Mouse (Mus musculus): ENCODE results near the gene Elp4. TPM values are rescaled to one million over a fixed set of nuclear protein-coding genes. Genes with fewer than 3 reads are reported as not detected.

Elp4 gene
- polyA plus RNA-seq, 1 experiment: 11.1 TPM

DNA sequence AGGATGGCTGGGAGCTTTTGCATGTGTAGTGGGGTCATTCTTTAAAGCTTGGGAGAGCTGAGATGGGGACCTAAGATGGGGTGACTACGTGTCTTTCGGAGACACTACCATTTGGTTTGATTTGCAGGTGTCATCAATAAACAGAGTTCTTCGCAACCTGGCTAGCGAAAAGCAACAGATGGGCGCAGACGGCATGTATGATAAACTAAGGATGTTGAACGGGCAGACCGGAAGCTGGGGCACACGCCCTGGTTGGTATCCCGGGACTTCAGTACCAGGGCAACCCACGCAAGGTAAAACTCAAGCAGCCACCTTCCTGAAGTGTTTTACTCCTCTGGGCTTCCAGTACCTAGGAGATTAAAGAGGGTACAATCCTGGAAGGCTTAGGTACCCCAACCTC is 218.7 kb downstream of the Elp4 start:
- no peak for DNase-seq (ENCODE audit: extremely low spot score in 1 of 2, low spot score in 1 of 2)

DNA sequence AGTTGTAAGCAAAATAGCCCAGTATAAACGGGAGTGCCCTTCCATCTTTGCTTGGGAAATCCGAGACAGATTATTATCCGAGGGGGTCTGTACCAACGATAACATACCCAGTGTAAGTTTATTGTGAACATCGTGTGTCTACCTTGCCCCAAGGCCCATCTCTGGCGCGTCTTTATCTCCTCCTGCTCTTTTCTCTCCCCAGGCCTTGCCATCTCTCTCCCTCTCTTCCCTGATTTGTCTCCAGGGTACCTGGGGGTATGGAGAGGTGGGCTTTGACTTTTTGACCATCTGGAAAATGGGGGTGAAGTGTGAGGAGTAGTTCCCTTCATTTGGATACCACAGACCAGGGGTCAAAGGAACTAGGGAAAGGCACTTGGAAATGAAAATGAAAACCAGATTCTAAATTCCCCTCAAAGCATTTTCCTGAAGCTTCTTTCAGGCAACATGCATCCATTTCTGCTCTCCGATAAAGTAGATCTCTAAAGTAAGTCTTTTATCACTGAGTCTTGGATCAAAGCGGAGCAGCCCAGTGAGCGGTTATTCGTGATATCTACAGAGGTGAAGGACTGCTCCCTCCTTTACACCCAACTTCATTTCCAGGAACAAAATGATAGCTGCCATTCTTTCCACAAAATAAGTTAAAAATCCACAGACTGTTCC is 219.2 kb downstream of the Elp4 start:
- no peak for DNase-seq (ENCODE audit: extremely low spot score in 1 of 2, low spot score in 1 of 2)

DNA sequence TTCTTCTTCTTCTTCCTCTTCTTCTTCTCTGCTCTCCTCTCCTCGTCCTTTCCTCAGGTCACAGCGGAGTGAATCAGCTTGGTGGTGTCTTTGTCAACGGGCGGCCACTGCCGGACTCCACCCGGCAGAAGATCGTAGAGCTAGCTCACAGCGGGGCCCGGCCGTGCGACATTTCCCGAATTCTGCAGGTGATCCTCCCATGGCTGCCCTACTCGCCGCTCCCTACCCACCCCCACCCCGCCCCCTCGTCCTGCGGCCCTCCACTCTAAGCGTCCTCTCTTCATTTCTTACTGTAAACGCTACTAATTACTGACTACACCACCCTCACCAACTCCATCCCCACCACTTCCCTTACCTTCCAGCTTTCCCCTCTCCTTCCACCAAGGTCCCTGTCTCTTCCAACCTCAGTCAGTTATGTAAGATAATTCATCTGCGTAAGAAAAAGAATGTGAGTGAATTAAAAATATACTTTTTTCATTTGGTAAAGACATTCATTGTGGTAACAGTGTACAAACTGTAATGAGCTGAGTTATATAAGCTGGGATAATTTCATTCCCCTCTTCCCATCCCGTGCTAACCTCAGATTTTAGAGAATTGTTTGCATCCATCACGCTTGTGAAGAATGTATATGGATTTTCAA is 220.5 kb downstream of the Elp4 start:
- DNase-seq (ENCODE audit: extremely low spot score in 1 of 2, low spot score in 1 of 2): no peak

DNA sequence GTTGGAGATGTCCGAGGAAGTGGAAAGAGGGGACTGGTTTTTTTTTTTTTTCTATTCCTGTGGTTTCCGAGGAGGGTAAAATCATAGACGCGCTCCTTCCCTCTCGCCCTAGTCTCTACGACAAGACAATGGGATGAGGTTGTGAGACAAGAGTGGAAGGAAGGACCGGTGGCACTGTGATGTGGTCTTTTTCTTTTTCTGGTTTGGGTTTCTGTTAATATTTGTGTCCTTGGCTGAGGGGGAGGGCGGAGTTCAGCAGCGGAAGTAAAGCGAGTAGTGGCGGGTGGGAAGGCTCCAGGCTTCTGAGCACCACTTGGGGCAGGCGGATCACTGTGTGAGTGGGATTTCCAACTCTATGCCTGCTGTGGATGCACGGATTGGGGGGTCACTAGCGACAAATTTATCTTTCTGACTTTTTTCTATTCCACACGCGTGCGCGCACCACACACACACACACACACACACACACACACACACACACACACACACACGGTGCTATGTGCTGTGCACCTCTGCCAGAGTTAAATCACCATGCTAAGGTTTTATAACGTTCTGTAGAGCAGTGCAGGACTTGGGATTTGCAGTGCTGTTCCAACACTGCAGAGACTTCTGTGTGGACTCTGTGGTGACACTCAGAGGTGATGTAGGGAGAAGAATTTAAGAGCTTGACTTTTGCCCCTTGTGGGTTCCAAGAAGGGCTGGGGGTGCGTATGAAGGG is 221.6 kb downstream of the Elp4 start:
- DNase-seq (ENCODE audit: extremely low spot score in 1 of 2, low spot score in 1 of 2): no peak

DNA sequence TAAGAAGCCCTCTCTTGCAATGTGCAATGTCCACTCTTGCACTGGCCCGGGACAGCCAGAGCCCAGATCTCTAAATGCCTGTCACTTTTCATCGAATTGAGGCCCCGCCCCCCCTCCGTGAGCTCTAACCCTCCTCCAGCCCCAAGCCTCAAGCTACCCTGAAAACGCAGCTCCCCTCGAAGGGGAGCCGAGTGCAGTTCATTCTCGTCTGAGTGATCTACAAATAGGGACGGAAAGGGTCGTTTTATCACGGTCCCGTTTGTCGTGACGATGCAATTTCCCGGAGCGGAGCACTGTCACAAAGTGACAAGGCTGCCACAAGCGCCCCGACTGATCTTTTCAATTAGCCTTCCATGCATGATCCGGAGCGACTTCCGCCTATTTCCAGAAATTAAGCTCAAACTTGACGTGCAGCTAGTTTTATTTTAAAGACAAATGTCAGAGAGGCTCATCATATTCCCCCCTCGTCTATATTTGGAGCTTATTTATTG is 222.3 kb downstream of the Elp4 start:
- no peak for DNase-seq (ENCODE audit: extremely low spot score in 1 of 2, low spot score in 1 of 2)

DNA sequence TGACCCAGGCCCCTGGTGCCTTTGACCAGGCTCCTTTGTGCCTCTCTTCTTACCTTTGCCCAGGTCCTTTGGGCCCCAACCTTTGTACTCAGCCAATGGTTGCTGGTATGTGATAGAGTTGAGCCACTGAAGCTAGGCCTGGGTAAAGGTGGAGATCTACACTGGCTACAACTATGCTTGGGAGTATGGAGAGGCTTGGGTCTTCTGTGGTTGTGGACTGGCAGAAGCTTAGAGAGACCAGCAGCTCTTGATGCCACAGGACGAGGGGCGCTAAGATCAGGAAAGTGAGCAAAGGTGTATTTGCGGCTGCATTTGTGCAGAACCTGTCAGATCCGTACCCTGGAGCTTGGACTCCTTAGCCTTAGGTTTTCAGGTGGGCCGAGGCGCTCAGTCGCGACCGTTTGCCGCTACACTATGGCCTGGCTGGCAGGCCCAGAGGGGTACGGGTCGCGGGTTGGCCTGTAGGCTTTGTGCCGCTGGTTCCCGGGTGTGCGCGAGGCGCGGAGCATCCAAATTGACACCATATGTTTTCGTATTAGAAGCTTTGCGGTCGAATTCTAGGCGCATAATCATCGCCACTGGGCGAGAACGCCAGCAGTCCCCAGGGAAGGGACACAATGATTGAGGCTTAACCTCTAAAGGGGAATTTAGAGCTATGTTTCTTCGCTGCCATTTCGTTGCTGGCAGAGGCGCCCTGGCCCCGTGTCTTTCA is 223.2 kb downstream of the Elp4 start:
- DNase-seq (ENCODE audit: extremely low spot score in 1 of 2, low spot score in 1 of 2): no peak

DNA sequence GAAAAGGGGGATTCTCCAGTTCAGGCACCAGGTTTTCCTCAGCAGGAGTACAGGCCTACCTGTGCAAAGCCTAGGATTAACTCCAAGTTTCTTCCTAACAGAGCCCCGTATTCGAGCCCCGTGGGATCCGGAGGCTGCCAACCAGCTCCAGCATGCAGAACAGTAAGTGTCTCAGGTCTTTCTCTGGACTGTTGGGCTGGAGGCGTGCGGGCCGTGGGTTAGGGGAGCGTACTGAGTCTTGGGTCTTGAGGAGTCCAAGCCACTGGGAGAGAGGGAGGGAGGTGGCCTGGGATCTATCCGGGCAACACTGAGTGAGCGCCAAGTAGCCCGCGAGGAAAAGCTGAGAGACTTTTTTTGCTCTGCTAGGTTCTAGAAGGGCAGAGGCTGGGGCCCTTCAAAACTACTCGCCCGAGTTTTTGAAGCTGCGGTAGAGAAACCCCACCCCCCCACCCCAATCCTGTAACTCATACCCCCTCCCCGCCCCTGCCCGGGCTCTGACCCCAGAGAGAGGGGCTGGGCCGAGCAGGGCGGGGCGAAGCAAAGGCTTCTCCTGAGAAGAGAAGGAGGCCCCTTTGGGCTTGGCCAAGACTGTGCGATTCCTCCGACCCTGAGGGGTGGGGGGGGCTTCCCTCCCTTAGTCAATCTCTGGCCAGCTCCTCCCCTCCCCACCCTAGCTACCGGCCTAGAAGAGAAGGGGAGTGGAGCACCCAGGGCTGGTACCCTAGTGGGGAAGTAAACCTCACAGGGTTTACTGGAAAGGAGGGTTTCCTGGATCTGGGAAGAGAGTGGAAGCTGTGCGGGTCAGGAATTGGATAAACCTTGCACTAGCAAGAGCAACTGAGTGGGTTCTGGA is 224.0 kb downstream of the Elp4 start:
- DNase-seq (ENCODE audit: extremely low spot score in 1 of 2, low spot score in 1 of 2): no peak

DNA sequence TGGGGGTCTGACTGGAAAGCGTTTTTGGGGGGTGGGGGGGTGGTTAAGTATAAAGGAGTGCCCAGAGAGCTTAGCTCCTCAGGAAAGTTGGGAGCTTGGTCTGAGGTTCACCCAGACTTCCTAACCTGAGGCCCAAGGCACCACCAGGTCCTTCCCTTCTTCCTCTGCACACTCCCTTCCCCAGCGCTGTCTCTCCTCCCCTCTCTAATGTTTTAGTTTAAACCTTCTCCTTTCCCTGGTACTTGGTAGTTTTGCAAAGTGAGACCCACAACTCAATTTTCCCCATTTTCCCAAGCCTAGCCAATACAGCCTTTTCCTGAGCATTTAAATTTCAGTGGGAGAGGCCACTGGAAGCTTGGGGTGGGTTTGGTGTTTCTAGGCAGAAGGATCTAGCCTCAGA is 225.0 kb downstream of the Elp4 start:
- no peak for DNase-seq (ENCODE audit: extremely low spot score in 1 of 2, low spot score in 1 of 2)

DNA sequence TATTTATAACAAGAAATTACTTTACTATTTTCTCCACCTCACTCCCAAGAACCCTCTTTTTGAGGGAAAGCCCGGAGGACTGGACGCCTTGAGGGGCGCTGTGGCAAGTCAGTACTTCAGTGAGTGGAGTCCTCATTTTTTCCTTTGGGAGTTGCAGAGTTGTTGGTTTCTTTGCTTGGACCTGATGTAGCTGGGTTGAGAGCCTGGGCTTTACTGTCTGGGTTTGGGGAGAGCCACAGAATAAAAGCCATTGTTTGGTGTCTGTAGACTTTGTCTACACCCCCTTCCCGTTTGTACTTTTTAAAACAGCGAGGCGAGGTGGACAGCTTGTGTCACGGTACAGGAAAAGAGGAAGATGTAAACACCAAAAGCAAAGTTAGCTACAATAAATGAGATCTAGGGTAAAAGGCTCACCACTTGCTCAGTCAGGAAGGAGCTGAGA is 225.5 kb downstream of the Elp4 start:
- DNase-seq (ENCODE audit: extremely low spot score in 1 of 2, low spot score in 1 of 2): no peak

DNA sequence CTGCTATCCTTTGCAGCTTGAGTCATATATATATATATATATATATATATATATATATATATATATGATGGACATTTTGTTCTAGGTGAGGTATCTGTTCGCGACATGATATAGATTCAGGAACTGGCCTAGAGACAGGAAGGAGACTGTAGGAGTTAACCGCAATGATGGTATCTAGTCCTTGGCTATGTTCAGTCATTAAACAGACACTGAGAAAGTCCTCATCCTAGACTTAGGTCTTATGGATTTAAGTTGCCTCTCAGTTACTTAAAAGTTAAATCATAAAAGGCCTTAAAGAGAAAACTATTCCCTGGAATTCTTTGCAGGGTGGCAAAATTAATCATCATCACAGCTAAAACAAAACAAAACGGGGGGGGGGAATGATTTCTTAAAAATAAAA is 226.1 kb downstream of the Elp4 start:
- DNase-seq (ENCODE audit: extremely low spot score in 1 of 2, low spot score in 1 of 2): no peak

DNA sequence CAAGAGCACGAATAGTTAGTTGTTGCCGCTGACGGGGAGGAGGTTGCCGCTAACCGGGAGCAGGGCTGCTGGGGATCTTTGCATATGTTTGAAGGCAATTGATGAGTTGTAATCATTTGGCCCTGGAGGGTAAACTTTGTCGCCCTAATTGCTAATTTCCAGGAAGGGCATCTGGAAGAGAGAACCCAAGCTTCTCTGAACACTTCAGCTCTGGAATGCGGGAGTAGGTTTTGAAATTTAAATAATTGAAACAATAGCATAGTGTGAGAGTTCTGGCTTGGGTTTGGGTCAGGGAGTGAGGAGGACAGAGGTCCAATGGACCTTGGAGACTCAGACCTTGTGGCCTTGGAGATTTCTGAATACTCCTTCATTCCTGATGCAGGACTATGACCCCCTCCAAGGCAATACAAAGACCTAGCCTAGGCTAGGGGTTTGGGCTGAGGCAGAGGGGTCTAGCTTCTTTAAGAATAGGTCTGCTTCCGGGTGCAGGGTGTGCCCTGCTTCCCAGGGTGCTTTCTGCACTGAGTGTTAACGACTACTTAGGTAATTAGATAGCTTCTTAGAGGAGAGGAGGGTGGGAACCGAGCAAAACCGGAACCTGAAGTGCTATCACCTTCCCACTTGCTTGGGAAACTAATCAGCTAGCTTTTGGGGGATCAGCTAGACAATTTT is 226.8 kb downstream of the Elp4 start:
- no peak for DNase-seq (ENCODE audit: extremely low spot score in 1 of 2, low spot score in 1 of 2)

DNA sequence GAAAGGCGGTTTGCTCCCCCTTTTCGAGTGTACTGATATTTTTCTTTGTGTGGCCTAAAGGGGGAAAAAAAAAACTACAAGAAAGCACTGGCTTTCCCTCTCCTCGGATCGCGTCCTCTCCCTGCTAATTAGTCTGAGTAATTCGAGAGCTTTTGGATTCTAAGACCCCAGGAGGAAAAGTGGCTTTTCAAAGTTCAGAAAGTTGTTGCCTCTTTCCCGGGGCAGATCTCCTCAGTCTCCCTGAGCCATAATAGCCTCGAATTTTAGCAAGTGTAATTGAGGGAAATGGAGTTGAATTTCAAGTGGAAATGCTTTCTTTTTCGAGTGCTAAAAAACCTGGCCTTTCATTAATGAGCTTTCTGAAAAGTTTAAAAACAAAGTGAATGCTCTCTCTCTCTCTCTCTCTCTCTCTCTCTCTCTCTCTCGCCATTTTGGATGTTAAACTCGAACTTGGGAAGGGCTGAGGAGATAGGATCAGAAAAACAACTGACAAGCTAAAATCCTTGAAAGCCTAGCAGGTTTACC is 227.4 kb downstream of the Elp4 start:
- no peak for DNase-seq (ENCODE audit: extremely low spot score in 1 of 2, low spot score in 1 of 2)

DNA sequence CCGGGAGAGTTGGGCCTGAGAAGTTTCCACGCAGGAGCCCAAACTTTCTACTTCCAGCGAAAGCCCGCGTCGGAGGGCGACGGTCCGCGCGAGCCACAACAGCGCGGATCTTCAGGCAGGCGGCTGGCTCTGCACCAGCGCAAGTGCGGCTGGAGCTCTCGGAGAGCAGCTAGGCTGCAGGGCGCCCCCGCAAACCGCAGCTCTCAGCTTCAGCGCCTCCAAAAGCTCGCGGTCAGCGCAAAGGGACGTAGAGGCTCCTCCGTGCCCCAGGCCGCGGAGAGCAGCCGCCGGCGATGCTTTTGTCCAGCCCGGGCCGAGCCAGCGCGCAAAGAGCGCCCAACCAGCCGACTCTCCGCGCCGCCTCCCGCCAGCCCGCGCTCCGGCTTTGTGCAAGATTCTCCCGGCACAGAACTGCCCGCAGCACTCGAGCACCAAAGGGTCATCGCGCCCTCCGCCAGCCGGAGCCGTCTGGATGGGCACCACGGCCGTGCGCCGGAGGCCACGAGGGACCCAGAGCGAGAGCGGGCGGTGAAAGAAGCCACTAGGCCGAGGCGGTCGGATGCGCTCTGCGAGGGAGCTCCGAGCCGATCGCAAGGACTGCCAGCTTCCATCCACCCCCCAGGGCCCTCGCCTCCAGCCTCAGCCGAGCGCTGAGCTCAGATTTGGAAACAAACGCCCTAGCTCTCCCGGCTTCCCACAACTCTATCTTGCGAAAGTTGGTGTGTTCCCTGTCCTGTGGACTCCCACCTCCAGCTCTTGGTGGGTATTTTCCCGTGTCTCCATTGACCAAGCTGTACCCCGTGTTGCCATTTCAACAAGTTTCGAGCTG is 228.1 kb downstream of the Elp4 start:
- no peak for DNase-seq (ENCODE audit: extremely low spot score in 1 of 2, low spot score in 1 of 2)

DNA sequence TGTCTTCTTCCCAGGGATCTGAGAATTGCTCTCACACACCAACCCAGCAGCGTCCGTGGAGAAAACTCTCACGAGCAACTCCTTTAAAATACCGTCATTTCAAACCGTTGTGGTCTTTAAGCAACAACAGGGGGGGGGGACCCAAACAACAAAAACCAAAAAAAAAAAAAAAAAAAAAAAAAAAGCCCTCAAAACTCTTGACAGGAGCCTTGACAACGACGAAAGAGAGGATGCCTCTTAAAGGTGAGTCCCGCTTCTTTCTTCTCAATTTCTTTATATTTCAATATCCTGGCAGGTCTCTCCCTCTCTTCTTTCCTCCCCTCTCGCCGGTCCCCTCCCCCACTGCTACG is 228.7 kb downstream of the Elp4 start:
- DNase-seq (ENCODE audit: extremely low spot score in 1 of 2, low spot score in 1 of 2): no peak

DNA sequence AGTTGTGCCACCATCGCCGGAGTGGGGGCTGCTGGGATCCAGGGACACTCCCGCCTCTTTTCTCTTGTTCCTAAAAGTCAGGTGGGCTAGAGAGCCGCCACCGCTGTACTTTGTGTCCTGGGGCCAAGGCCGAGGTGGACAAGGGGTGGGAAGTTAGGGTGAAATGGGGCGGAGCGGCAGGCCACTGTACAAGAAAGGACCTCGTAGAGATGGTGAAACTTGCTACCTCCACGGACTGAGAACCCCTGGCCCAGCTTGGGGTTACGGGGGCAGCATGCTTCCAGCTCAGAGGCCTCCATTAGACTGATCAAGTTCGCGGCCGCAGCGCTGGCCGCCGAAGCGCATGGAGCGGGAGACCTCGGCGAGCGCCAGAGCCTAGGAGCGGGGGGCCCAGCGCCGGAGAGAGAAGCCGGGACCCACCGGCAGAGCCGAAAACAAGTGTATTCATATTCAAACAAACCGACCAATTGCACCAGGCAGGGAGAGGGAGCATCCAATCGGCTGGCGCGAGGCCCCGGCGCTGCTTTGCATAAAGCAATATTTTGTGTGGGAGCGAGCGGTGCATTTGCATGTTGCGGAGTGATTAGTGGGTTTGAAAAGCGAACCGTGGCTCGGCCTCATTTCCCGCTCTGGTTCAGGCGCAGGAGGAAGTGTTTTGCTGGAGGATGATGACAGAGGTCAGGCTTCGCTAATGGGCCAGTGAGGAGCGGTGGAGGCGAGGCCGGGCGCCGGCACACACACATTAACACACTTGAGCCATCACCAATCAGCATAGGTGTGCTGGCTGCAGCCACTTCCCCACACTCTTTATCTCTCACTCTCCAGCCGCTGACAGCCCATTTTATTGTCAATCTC is 229.3 kb downstream of the Elp4 start:
- DNase-seq (ENCODE audit: extremely low spot score in 1 of 2, low spot score in 1 of 2): peak; percentile 63 to 83

DNA sequence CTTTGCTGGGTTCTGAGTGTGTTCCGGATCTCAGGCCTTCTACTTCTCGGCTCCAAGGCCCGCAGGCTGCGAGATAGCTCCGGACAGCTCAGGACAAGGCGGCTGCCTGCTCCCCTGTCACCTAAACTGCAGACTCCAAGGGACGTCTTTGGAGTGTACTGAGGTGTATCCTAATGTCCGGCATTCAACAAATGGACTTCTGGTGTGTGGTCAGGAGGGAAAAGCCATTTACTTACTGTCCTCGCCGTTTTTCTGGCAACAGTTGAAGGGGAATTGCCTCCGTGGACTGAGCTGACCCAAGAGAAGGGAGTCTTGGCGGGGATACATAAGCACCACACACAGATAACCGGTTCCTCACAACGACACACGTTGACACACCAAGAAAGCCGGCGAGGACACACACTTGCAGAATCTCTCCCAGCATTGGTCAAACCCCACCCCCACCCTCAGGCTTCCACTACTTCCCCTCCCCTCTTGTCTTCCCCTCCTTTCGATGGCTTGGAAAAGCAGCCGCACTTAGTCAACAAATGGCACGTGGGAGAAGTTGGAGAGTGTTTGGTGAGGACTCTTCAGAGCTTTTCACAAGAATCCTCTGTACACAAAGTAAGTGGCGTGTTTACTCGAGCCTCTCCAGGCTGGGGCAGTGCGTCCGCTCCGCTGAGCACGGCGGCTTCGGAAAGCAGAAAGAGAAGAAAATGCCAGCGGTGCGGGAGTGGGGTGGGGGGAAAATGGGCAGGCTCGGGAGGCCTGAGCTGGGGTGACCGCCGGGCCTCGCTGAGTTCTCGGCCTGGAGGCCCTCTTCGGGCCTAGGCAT is 230.1 kb downstream of the Elp4 start:
- DNase-seq (ENCODE audit: extremely low spot score in 1 of 2, low spot score in 1 of 2): no peak

DNA sequence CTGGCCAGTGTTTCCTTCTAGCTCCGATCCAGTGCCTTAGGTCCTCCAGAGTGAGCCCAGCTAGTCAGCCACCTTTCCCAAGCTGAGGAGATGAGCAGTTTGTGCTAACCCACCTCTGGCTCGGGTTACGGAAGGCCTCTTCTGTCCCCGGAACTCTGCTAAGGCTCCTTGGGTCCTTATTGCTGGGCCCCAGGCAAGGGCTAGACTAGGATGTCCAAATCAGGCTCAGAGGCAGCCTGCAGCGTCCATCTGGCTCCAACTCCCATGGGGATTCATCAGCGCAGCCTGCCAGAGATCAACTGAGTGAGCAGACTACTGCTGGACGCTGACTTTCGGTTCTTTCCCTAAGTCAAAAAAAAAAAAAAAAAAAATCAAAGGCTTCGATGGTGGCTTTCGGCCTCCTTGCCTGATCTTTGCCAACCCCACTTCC is 230.7 kb downstream of the Elp4 start:
- DNase-seq (ENCODE audit: extremely low spot score in 1 of 2, low spot score in 1 of 2): no peak
